Mouse (Mus musculus) liver (tissue): ENCODE measurements around the gene Ppef2.
A peak's percentile ranks its signal among the peaks of the same experiment; 100 is the strongest.

Experiments
- DNase-seq: peaks from one replicate; pipeline ENCODE4 v3.0.0-alpha.2; 2020; ENCODE audit warnings: mixed read lengths

The Ppef2 gene

DNA sequence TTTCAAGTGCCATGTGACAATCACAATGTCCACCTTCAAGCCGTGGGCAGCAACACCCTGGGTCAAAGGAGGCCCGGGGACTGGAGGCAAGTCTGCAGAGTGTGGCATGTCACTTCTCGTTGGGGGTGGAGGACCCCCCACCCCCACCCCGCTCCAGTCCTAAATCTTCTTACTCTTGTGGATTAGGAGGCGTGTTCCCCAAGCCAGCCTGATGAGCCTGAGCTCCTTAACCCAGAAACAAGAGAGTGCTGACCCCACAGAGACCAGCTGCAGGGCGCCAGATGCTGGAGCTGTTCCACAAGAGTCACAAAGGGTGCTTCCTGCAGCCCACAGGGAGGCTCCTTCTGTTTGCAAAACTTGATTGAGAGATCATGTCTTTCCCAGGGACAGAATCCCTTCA is at the start of gene Ppef2:
Gene Ppef2, minus strand, starts transcription at position 61 of the 400 bp plus-strand sequence.
- no peak for DNase-seq

DNA sequence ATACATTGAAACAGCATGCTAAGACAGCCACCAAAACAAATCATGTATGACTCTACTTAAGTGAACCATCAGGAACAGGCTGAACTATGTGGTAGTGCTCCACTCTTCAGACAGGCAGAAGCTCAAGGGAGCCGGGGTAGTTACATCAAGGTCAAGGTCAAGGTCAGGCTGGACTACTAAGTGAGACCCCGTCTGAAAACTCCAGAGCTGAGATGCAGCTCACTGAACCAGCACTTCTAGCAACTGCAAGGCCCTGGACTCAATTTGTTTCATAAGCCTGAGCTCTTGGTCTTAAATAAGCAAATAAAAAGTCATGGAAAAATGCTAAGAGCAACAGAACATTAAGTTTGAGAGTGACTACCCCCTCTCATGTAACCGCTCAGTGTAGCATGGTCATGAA is 48.2 kb upstream of the Ppef2 start:
- no peak for DNase-seq

DNA sequence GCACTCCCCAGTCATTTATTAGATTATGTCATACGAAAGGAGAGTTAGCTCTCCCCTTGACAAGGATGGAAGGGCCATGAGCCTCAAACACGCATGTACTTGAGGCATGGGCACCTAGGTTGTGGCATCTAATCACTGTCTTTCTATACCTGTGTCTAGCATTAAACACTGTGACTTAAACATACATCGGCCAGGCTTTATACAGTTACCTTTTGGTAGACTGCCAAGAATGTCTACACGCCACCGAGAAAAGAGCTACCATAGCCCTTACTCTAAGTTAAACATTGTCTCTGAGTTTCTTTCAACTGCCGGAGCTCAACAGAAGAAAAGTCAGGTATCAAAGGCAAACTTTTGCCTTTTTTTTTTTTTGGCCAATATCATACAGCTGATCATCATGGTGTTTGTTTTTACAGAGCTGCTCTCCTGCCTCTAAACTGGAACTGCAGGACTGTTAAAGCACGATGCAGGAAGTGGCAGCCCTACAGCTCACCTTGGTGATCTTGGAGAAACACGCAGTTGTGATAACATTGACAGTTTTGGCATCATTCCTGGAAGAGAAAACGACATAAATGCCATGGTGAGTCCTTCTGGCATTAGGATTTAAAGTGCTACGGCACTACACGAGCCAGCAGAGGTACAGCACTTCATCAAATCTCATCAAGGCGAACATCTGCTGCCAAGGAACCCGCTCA is 46.2 kb upstream of the Ppef2 start:
- no peak for DNase-seq

DNA sequence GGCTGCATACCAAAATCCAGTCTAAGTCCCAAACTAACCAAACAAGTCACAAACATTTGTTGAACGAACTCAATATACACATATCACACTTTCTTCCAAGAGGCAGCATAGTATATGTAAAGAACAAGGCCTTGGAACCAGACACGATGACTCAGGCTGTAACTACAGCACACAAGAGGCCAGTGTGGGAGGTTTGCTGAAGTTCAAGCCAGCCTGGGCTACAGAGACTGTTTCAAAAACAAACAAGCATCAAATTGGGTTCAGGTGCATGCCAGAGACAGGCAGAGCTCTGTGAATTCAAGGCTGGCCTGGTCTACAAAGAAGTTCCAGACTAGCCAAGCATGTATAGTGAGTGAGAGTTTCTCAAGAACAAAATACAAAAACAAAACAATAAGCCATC is 38.4 kb upstream of the Ppef2 start:
- DNase-seq: no peak

DNA sequence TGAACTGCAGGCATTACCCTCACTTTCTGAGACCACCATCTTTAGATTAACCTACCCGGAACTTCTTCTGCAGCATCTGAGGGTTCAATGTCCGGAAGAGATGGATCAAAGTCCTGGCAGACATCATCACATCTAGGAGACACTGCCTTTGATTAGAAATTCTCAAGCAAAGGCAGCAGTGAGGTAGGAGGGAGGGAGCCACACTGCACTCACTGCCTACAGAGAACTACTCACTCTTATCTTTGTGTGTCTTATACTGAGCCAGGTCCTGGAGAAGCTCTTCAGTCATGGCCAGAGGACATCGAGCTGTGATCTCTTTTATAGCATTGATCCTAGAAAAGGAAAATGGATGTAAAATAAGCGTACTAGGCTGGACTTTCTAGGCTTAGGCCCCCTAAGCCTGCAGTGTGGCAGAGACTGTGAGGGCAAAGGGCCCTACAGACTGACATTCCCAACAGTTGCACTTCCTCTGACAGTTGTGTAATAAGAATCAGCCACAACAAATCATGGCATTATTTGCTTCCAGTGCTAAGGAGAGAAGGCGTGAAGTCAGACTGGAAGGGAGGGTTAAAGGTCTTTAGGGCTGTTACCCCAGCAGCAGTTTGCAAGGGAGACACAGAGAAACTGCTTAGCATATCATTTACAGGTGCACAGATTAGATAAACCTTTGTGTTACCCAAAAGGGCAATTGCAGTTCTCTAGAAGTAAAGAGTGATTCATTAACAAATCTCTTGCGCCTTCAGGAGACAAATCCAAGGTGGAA is 35.8 kb upstream of the Ppef2 start:
- DNase-seq: no peak

DNA sequence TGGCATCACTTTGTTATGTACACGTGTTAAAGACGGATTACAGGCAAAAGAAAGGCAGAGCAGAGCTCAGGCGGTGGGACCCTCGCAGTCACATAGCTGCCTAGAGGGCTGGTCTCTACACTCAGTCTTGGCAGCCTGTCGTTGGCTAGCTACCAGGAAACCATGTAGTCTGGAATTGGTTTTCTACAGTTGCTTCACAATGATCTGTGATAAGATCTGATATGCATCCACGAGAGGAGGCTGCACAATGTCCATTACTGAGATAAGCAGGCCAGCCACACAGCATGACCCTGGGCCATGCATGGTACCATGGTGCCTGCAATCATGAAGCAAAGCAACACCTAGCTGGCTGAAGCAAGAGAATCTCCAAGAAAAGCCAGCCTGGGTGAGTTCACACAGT is 31.8 kb upstream of the Ppef2 start:
- DNase-seq: no peak

DNA sequence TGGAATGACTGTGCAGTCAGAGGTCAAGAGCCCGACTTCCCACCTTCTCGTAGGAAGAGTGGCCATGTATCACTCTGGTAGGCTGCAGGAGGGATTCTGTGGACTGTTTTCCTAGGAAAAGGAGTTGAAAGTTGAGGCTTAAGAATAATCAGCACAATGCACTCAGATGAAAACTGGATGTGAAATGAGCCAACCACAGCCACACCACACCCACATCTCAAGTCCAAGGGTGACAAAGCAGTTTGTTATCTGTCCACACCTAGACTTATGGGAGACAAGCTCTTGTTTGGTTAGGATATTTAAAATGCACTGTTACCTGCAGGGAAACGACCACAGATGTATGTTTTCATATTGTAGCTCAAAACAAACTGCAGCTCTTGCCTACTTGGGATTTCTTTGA is 27.0 kb upstream of the Ppef2 start:
- DNase-seq: peak; percentile 42

DNA sequence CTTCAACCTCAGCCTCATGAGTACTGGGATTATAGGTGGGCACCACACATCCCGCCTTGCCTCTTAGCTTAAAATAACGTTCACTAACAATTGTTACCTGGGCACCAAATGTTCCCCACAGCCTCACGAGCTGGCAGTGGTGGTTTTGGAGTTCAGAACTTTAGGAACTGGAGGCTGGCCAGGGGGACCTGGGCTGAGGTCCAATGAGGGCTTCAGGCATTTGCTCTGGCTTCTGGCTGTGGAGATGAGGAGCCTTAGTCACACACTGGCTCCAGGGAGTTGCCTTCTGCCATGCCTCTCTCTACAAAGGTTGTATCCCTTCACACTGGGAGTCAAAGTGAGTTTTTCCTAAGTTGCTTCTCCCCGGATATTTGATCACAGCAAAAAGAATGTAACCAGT is 26.5 kb upstream of the Ppef2 start:
- no peak for DNase-seq

DNA sequence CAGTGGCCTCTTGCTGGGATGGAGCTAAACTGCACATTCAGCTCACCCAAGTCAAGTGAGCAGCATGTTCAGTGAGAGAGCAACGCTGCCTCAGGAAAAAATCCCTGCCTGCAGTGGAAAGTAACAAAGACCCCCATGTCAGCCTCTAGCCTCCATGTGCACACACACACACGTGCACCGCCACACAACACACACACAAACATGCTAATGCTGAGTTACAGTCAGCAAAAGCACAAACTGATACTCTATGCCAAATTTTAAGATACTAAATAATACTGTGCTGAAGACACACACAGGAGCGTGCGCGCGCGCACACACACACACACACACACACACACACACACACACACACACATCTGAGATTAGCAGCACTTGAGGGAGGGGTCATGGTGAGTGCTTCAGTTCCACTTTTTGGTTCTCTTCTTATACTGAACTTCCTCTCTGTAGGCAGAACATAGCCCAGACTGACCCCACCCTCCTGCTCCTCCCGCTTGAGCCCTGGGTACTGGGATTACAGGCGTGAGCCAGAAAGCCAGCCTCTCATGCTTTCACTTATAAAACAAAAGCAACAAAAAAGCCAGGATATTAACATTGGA is 23.0 kb upstream of the Ppef2 start:
- DNase-seq: peak; percentile 44

DNA sequence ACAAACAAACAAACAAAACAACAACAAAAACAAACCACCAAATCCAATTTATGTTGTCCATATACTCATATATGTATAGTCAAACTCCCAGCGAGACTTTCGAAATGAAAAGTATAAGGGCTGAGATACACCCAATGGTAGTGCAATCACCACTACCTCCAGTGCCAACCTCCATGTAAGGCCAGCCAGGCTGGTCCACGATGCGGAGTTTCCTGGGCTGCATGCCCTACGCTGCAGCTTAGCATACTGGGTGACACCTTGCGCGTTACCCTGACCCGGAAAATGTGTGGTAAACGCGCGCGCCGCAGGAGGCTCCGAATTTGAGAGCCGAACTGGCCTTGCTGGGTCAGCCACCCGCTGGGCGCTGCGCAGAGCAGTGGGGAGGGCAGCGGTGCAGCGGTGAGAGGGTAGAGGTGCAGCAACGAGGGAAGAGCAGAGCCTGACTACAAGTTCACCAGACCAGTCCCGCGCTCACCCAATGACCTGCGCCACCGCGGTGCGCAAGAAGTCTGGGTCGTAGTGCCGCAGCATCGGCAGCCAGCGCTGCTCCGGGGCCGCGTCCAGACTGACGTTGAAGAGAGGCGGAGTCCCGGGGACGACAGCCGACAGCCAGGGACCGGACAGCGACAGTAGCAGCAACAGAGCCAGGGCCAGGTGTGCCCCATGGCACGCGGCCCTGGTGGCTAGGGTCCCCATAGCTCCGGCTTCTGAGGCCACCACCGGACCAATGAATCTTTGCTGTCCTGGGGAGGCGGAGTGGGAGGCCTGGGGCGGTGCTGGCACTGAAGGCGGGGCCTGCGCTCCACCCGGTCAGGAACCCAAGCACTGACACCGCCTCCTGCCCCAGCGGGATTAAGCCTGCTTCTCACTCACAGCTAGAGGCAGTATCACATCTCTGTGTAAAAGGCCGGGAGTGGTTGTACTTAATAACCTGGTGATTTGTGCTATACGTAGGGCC is 21.6 kb upstream of the Ppef2 start, which contains the start of gene Naaa:
Gene Naaa, minus strand, starts transcription at position 734 of the 958 bp plus-strand sequence.
- peak; percentile 86 for DNase-seq

DNA sequence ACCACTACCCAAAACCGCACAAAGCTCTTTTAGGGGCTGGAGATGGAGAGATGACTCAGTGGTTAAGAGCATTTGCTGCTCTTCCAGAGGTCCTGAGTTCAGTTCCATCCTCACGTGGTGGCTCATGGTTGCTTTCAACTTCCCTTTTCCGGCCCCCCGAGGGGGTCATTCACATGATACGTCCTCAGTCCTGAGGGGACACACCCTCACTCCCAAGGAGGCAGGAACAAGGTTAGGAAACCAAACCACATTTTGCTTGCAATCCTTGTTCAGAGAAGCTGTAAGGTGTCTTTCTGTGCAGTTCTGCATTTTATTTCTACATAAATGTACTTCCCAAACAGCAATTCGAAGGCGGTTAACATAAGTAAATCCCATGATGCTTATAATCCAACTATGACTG is 14.4 kb upstream of the Ppef2 start:
- DNase-seq: no peak

DNA sequence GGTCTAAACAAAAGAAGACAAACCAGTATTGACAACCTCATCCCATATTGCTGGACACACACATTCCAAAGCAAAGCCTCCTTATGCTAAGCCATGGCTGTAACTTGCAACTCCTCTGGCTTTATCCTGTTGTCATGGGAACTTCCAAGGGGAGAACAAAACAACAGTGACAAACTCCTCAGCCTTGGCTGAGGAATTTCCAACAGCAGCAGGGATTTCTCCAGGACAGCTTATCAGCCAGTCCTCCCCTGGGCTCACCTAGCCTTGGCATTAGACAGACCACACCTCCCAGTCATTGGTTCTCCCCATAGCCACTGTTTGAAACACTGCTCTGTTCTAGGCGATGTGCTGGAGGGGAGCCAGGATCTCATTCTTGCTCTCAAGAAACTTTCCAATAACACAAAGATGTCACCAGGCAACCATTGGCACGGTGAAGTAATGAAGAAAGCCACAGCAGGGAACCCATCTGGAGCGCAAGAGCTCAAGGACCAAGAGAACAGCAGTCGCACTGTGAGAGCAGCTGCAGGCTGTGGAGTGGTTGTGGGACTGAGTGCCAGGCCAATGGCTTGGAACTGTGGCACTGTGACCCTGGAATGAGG is 7.8 kb upstream of the Ppef2 start:
- no peak for DNase-seq

DNA sequence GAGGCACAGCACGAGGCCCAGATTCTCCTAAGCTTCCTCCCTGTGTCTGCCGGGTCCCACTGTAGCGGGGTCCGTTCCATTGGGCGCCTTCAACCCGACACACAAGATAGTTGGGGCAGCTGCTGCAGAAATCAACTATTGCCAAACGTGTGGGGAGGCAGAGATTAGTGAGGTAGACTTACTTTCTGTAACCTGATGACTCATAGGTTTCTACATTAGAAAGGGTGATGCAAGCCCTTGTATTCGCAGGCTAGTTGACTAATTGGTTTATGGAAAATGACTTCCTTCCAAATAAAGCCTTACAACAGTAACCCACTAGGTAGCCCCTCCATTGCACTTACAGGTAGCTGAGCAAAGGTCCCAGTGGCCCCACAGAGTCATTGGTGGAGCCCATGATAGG is 6.6 kb upstream of the Ppef2 start:
- DNase-seq: no peak

DNA sequence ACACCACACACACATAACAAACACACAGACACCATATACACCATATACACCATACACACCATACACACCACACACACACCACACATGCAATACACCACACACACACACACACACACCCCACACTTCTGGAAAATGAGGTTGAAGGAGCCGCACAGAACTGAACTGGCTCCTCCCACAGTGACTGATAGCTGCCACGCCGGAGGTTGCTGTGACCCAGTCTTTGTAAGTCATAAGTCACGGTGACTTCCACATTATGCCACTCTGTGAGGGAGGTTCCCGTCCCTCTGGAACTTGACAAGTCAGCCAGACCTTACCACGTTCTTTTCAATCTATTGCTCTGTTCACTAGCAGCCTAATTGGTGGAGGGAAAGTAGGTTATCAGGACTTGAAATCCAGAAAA is 1.6 kb downstream of the Ppef2 start:
- DNase-seq: no peak

DNA sequence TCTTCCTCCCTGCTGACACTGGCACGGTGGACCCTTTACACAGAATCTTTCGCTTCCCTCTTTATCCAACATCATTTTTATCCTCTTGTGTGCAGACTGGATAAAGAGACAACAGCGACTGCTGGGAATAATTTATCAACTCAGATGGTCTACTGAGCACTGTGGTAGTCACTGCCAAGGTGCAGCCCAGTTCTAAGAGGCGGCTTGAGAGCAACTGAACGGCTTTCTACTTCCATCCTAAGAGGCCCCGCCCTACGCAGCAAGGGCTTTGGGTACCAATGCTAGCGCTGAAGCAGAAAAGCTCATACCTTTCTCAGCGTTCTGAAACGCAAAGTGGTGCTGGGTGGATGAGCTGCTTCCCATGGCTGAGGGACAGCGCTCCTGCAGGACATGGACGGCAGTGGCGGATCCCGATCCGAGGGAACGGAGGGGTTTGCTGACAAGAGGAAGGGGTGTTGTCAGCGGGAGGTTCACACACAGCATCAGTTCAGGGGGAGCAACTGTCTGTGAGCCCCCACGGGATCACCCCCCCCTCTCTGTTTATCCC is 3.2 kb downstream of the Ppef2 start:
- DNase-seq: no peak

DNA sequence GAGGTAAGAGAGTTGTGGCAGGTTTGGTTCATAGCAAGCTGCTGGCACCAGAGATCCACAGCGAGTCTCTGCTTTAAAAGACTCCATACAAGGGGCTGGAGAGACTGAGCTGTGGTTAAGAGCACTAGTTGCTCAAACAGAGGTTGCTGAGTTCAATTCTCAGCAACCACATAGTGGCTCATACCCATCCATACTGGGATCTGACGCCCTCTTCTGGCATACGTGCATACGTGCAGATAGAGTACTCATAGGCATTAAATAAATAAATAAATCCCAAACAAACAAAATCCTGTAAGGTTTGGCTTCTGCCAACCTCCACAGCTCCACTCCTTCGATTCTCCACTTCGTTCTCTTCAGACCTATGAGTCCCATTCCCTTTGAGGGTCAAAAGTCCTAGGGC is 4.0 kb downstream of the Ppef2 start:
- no peak for DNase-seq

DNA sequence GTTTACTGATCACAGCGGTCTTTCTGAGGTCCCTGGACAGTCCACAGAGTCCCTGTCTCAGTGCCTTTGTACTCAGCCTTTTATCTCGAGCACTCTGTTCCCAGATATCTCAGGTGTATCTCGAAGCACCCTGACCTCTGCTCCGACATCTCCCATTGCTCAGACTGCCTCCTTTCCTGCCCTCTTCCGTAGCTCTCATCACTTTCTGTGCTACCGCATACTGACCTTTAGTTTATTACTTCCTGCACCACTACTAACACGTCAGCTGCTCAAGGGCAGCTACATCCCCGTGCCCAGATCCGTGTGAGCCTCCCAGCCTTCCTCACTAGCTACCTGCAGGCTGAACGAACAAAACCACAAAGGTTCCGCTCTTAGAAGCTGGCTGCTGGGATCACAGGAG is 7.5 kb downstream of the Ppef2 start:
- DNase-seq: no peak

DNA sequence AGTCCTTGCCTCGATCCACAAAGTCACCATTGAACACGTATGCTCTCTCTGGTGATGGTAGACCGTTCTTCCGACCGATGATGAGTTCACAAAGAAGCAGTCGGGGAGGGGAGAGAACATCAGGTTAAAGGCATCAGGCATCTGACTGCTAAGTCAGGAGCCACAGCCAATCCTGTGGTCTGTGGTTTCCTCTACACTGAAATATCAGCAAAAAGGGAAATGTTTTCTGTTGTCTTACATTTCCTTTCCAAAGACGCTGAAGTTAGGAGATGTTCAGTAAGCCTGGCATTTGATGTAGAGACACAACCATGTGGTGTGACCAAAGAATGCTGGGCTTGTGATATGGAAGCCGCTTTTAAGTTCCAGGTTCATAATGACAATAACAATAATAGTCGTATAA is 10.6 kb downstream of the Ppef2 start:
- no peak for DNase-seq

DNA sequence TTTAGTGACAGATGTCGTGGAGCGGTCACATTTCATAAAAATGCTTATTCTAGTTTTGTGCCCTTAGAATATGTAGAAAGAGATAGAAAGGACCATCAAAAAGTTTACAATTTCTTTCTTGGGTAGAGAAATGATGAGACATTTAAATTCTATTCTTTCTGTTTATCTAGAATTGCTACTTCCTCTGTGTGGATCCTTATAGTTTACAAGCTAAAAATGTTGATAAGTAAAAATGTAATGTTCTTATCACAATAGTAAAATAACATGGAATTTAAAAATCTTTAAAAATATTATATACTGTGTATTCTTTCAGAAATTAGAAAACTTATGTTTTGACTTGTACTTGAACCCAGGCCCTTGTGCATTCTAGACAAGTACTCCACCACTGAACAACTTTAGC is 11.2 kb downstream of the Ppef2 start:
- DNase-seq: no peak

DNA sequence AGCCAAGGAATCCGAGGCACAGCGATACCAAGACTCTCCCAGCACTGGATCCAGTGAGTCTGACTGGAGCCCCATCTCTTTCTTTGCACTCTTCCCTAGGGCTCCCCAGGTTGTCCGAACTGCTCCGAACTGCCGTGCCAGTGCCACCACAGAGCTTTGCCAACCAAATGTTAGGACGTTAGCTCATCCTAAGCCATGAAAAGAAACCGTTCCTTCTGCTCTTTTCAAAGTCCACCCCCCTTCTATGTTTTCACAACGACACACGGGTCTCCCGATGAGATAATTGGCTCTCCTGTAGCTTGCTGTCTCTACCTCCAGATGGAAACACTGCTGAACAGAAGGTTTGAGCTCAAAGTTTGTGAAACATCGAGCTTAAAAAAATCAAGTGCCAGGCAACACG is 15.3 kb downstream of the Ppef2 start:
- DNase-seq: no peak

DNA sequence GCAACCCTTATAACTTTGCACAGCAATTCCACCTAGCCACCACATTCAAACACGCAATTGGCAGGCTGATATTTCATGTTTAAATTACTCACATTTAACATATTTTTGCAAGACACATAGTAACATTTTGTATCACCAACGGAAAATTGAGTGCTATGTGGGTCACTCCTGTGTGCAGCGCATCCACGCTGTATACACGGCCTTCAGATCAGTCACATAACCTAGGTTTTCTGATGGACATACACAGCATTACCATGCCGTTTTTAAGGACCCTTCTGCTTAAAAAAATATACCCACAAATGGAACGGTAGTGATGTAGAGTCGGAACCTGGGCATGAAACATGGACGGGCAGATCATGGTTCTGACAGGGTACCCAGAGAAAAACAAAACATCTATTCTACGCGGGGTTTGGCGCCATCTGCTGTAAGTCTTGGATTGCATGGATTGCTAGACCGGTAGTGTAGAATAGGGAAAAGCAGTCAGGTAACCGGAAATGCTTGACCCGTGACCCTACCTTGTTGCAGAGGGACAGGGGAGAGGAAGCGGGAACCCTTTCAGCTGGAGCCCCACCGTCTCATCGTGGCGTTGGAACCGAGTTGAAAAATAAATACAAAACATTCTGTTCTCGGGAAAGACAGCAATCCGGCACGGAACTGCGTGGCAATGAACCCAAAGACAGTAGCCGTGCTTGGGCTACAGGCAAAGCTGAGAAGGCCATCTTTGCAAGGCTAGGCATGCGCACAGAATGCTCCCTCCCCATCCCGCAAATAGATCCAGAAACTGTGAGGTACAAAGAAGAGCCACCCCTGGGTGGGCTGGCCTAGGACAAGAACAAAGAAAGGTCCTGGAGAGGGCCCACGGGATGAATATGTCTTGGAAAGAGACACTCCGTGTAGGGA is 16.5 kb downstream of the Ppef2 start:
- DNase-seq: peak; percentile 38
